Mouse (Mus musculus): ENCODE data around the gene Zfp442. TPM values are rescaled to one million over a fixed set of nuclear protein-coding genes. Genes with fewer than 3 reads are reported as not detected.

Zfp442 gene
- polyA plus RNA-seq, 1 experiment from 2014 or later = 9.5 TPM

Other genes starting within 250 kb of the Zfp442 start
- gene Zfp937, start 233.4 kb downstream of the Zfp442 start, polyA plus RNA-seq (2016; fragmentation: Nextera tagmentation; extraction: Ambion mirVana) = 11.9 and 12.3 TPM in 2 replicates
- 4.6 and 5.3 TPM in 2 replicates for gene Gm21994, start 195.9 kb downstream of the Zfp442 start, polyA plus RNA-seq (2016; fragmentation: Nextera tagmentation; extraction: Ambion mirVana)
- not detected in 2 replicates for gene Gm14124, start 194.0 kb downstream of the Zfp442 start, polyA plus RNA-seq (2016; fragmentation: Nextera tagmentation; extraction: Ambion mirVana)
- 2.0 and 2.7 TPM in 2 replicates for gene Gm10130, start 127.8 kb downstream of the Zfp442 start, polyA plus RNA-seq (2016; fragmentation: Nextera tagmentation; extraction: Ambion mirVana)
- 11.9 and 13.7 TPM in 2 replicates for gene 3300002I08Rik, start 88.7 kb downstream of the Zfp442 start, polyA plus RNA-seq (2016; fragmentation: Nextera tagmentation; extraction: Ambion mirVana)
- gene Zfp345, start 33.6 kb upstream of the Zfp442 start, polyA plus RNA-seq (2016; fragmentation: Nextera tagmentation; extraction: Ambion mirVana) = 0.06 TPM in 1 of 2 replicates, not detected in the other
- 0.20 and 0.28 TPM in 2 replicates for gene Cst7, start 118.9 kb upstream of the Zfp442 start, polyA plus RNA-seq (2016; fragmentation: Nextera tagmentation; extraction: Ambion mirVana)
- 41.6 and 42.7 TPM in 2 replicates for gene Apmap, start 157.1 kb upstream of the Zfp442 start, polyA plus RNA-seq (2016; fragmentation: Nextera tagmentation; extraction: Ambion mirVana)
- gene Acss1, start 217.0 kb upstream of the Zfp442 start, polyA plus RNA-seq (2016; fragmentation: Nextera tagmentation; extraction: Ambion mirVana) = 22.8 and 23.5 TPM in 2 replicates
- 0.51 and 0.63 TPM in 2 replicates for gene Vsx1, start 237.9 kb upstream of the Zfp442 start, polyA plus RNA-seq (2016; fragmentation: Nextera tagmentation; extraction: Ambion mirVana)

All from neural tube, embryonic 12.5 days (tissue).